Mouse (Mus musculus) lung, postnatal 0 days (tissue): ENCODE results near the gene Wrap73. TPM values are rescaled to one million over a fixed set of nuclear protein-coding genes. Genes with fewer than 3 reads are reported as not detected.

ENCODE experiments used
- ATAC-seq: fragments of 200-750 bp; cut with Nextera tagmentation; 2 replicates; pipeline ENCODE4 v1.8.0; 2017; ENCODE audit warnings: moderate library complexity
- DNase-seq: peaks from one replicate; pipeline ENCODE4 v3.0.0-alpha.2; 2016; ENCODE audit warnings: low spot score
- H3K27ac ChIP-seq: fragments of 300-500 bp; sonication (generic); 2 replicates; pipeline ENCODE4 v1.5.1; 2014; ENCODE audit warnings: antibody characterized with exemption, mild to moderate bottlenecking, low read length, mixed read lengths
- H3K27me3 ChIP-seq: fragments of 300-500 bp; sonication (generic); replicated peaks from 2 replicates; pipeline ENCODE4 v1.6.1; 2014; ENCODE audit warnings: low read length, mixed read lengths; ENCODE audit not compliant: insufficient read depth
- H3K36me3 ChIP-seq: fragments of 300-500 bp; sonication (generic); 2 replicates; pipeline ENCODE4 v1.6.1; 2014; ENCODE audit warnings: low read length, mixed read lengths; ENCODE audit not compliant: insufficient read depth
- H3K4me1 ChIP-seq: fragments of 300-500 bp; sonication (generic); 2 replicates; pipeline ENCODE4 v1.6.1; 2014; ENCODE audit warnings: antibody characterized with exemption, low read depth, low read length, mixed read lengths; ENCODE audit not compliant: insufficient read depth
- H3K4me2 ChIP-seq: fragments of 300-500 bp; sonication (generic); replicated peaks from 2 replicates; pipeline ENCODE4 v1.6.1; 2014; ENCODE audit warnings: low read depth, mild to moderate bottlenecking, low read length, moderate library complexity, mixed read lengths
- H3K4me3 ChIP-seq: fragments of 300-500 bp; sonication (generic); 2 replicates; pipeline ENCODE4 v1.5.1; 2014; ENCODE audit warnings: low read depth, low read length
- H3K9ac ChIP-seq: fragments of 300-500 bp; sonication (generic); replicated peaks from 2 replicates; pipeline ENCODE4 v1.6.1; 2014; ENCODE audit warnings: low read depth, mild to moderate bottlenecking
- H3K9me3 ChIP-seq: fragments of 300-500 bp; sonication (generic); 2 replicates; pipeline ENCODE4 v1.6.1; 2016; ENCODE audit warnings: low read length, mixed read lengths
- CTCF ChIP-seq: IDR thresholded peaks from 2 replicates; pipeline ENCODE4 v1.5.1; 2016; ENCODE audit warnings: antibody characterized with exemption, mild to moderate bottlenecking
- EP300 ChIP-seq: IDR thresholded peaks from 2 replicates; pipeline ENCODE4 v1.6.1; 2016; ENCODE audit warnings: antibody characterized with exemption, mild to moderate bottlenecking, control low read depth
- WGBS: fragments of 180-500 bp; shearing (Covaris S2); extraction: QIAGEN DNeasy Blood & Tissue Kit; methylation state at CpG from one replicate; pipeline ENCODE4 v1.1.7; 2014; 5-methylcytosine and 5-hydroxymethylcytosine counted together
- polyA plus RNA-seq: library from polyadenylated mRNA; unstranded; fragments of >200 nt; fragmentation: Nextera tagmentation; extraction: Ambion mirVana; gene quantifications from 2 replicates; pipeline ENCODE4 v1.2.1, GENCODE M21; 2015

Gene Wrap73
- polyA plus RNA-seq, 1 experiment from 2014 or later, result 19.8 TPM

- no peak overlapping the region for H3K4me3 ChIP-seq
- H3K27ac ChIP-seq, result no peak overlapping the region
- no peaks in the 10 kb centered on the region for H3K27me3 ChIP-seq
- no peak for DNase-seq
- no peaks in the 10 kb centered on the region for H3K9me3 ChIP-seq
- H3K36me3 ChIP-seq, result no peaks in the 10 kb centered on the region
- H3K4me1 ChIP-seq, result no peaks in the 10 kb centered on the region
- H3K9ac ChIP-seq, result no peak overlapping the region
- no peak for TF ChIP-seq EP300
- TF ChIP-seq CTCF, result no peak
- ATAC-seq, result no peak
- 68% methylated on average over 9 of the region's 9 CpGs for WGBS
- no peak overlapping the region for H3K4me2 ChIP-seq
Observed at GRCm38 (mm10) chr4:154119208-154119607, 23.0 kb upstream of the Wrap73 start.

- DNase-seq (no peak), ATAC-seq (no peak)
- TF ChIP-seq EP300, result no peak
- TF ChIP-seq CTCF, result no peak
- no peaks in the 10 kb centered on the region for H3K36me3 ChIP-seq
- H3K4me2 ChIP-seq, result no peak overlapping the region
- H3K4me1 ChIP-seq, result no peaks in the 10 kb centered on the region
- H3K27me3 ChIP-seq, result no peaks in the 10 kb centered on the region
- no peak overlapping the region for H3K27ac ChIP-seq
- H3K9ac ChIP-seq, result no peak overlapping the region
- WGBS, result 75% methylated on average over 11 of the region's 11 CpGs
- no peaks in the 10 kb centered on the region for H3K9me3 ChIP-seq
- H3K4me3 ChIP-seq, result no peak overlapping the region
Observed at GRCm38 (mm10) chr4:154121800-154122199, 20.4 kb upstream of the Wrap73 start.

GRCm38 (mm10) chr4:154122374-154122773, 19.8 kb upstream of the Wrap73 start:
- Histone ChIP-seq H3K4me2 (no peak overlapping the region), H3K36me3 (no peaks in the 10 kb centered on the region), H3K9me3 (no peaks in the 10 kb centered on the region), H3K4me1 (no peaks in the 10 kb centered on the region), H3K9ac (no peak overlapping the region), H3K27me3 (no peaks in the 10 kb centered on the region), H3K4me3 (no peak overlapping the region), H3K27ac (no peak overlapping the region)
- DNase-seq (no peak), ATAC-seq (no peak)
- TF ChIP-seq EP300 (no peak), CTCF (no peak)
- WGBS, result 67% methylated on average over 7 of the region's 7 CpGs

- H3K4me1 ChIP-seq, result no peaks in the 10 kb centered on the region
- DNase-seq, result no peak
- no peak overlapping the region for H3K27ac ChIP-seq
- H3K4me3 ChIP-seq, result no peak overlapping the region
- H3K9me3 ChIP-seq, result no peaks in the 10 kb centered on the region
- H3K36me3 ChIP-seq, result no peaks in the 10 kb centered on the region
- ATAC-seq, result no peak
- no peaks in the 10 kb centered on the region for H3K27me3 ChIP-seq
- H3K9ac ChIP-seq, result no peak overlapping the region
- WGBS, result 61% methylated on average over 6 of the region's 6 CpGs
- H3K4me2 ChIP-seq, result no peak overlapping the region
- TF ChIP-seq EP300 (no peak), CTCF (no peak)
Observed at GRCm38 (mm10) chr4:154123553-154123952, 18.6 kb upstream of the Wrap73 start.

GRCm38 (mm10) chr4:154125202-154125601, 17.0 kb upstream of the Wrap73 start:
- ATAC-seq, result no peak
- H3K4me3 ChIP-seq, result no peak overlapping the region
- H3K36me3 ChIP-seq, result no peaks in the 10 kb centered on the region
- 72% methylated on average over 5 of the region's 5 CpGs for WGBS
- H3K4me2 ChIP-seq, result no peak overlapping the region
- DNase-seq, result no peak
- TF ChIP-seq EP300 (no peak), CTCF (no peak)
- H3K9ac ChIP-seq, result no peak overlapping the region
- H3K4me1 ChIP-seq, result no peaks in the 10 kb centered on the region
- no peaks in the 10 kb centered on the region for H3K27me3 ChIP-seq
- no peak overlapping the region for H3K27ac ChIP-seq
- H3K9me3 ChIP-seq, result no peaks in the 10 kb centered on the region

GRCm38 (mm10) chr4:154127273-154127672, 14.9 kb upstream of the Wrap73 start:
- H3K4me1 ChIP-seq, result no peaks in the 10 kb centered on the region
- H3K36me3 ChIP-seq, result no peaks in the 10 kb centered on the region
- ATAC-seq (no peak), DNase-seq (no peak)
- H3K4me3 ChIP-seq, result no peak overlapping the region
- H3K9ac ChIP-seq, result no peak overlapping the region
- H3K9me3 ChIP-seq, result no peaks in the 10 kb centered on the region
- TF ChIP-seq CTCF, result no peak
- TF ChIP-seq EP300, result no peak
- WGBS, result 69% methylated on average over 3 of the region's 3 CpGs
- H3K27ac ChIP-seq, result no peak overlapping the region
- no peak overlapping the region for H3K4me2 ChIP-seq
- no peaks in the 10 kb centered on the region for H3K27me3 ChIP-seq

GRCm38 (mm10) chr4:154129950-154130349, 12.2 kb upstream of the Wrap73 start:
- H3K27ac ChIP-seq, result no peak overlapping the region
- no peaks in the 10 kb centered on the region for H3K4me1 ChIP-seq
- TF ChIP-seq CTCF (no peak), EP300 (no peak)
- no peaks in the 10 kb centered on the region for H3K9me3 ChIP-seq
- no peak overlapping the region for H3K9ac ChIP-seq
- ATAC-seq (no peak), DNase-seq (no peak)
- no peaks in the 10 kb centered on the region for H3K27me3 ChIP-seq
- no peak overlapping the region for H3K4me2 ChIP-seq
- H3K36me3 ChIP-seq, result no peaks in the 10 kb centered on the region
- no peak overlapping the region for H3K4me3 ChIP-seq
